Comparison of ENCODE assay signal across 9 mouse cellular contexts in genomic region chr8:119446211-119446989, GRCm38 (mm10). TPM values are rescaled to one million over a fixed set of nuclear protein-coding genes. Genes with fewer than 3 reads are reported as not detected.
A peak's percentile ranks its signal among the peaks of the same experiment; 100 is the strongest.
DNase-seq lines count a peak whose midpoint lies in the region; ATAC-seq lines count a peak whose summit lies in the region.
"Had no signal": no experiment of that assay in that cellular context is flagged by ENCODE, and none has a peak within 500 bp of the region (broad histone marks: within the 10 kb centered on the region; RNA-seq: fewer than 3 reads in every experiment).

Gene Necab2 (plus strand): TSS chr8:119446719.

- WGBS in forebrain, embryonic 13.5 days, result 4% methylated on average over 17 of the region's 52 CpGs
- 3% methylated on average over 26 of the region's 52 CpGs for WGBS in liver, embryonic 16.5 days (ENCODE audit: insufficient replicate concordance)
- 3% methylated on average over 17 of the region's 52 CpGs for WGBS in neural tube, embryonic 14.5 days

- no peaks in the 10 kb centered on the region for H3K36me3 ChIP-seq in forebrain, embryonic 13.5 days (ENCODE audit: poor library complexity, severe bottlenecking)
- peaks cover 11% of the 10 kb centered on the region for H3K36me3 ChIP-seq in liver, embryonic 16.5 days (ENCODE audit: control insufficient read depth, insufficient read depth)
- no peaks in the 10 kb centered on the region for H3K36me3 ChIP-seq in neural tube, embryonic 14.5 days (ENCODE audit: control insufficient read depth, insufficient read depth, low read length)

- no peak within 1 kb of the TSS for H3K27ac ChIP-seq in forebrain, embryonic 13.5 days
- no peak within 1 kb of the TSS for H3K27ac ChIP-seq in liver, embryonic 16.5 days (ENCODE audit: low read length)
- no peak within 1 kb of the TSS for H3K27ac ChIP-seq in neural tube, embryonic 14.5 days (ENCODE audit: low read depth, low read length)

- peaks cover 29% of the 10 kb centered on the region for H3K27me3 ChIP-seq in forebrain, embryonic 13.5 days
- H3K27me3 ChIP-seq in liver, embryonic 16.5 days (ENCODE audit: control insufficient read depth, insufficient read depth, low read depth, low read length), result peaks cover 37% of the 10 kb centered on the region
- H3K27me3 ChIP-seq in neural tube, embryonic 14.5 days (ENCODE audit: control insufficient read depth, insufficient read depth, low read length), result peaks cover 7% of the 10 kb centered on the region; the same call in 1 of the 2 replicates

- intact Hi-C loops in heart, postnatal 10 days (cut with DNase I), result loop anchor here (2.0 kb wide), 1 partner anchor 228 kb away; no protein-coding TSS in a partner anchor

- H3K9ac ChIP-seq in forebrain, embryonic 13.5 days, result peak within 1 kb of the TSS; percentile 74
- no peak within 1 kb of the TSS for H3K9ac ChIP-seq in liver, embryonic 16.5 days (ENCODE audit: low read depth, low read length)
- H3K9ac ChIP-seq in neural tube, embryonic 14.5 days (replicated peaks; ENCODE audit: low read depth, low read length), result peak within 1 kb of the TSS; percentile 70

- peak within 1 kb of the TSS; percentile 88 for H3K4me2 ChIP-seq in forebrain, embryonic 13.5 days
- peak within 1 kb of the TSS; percentile 55 for H3K4me2 ChIP-seq in liver, embryonic 16.5 days (ENCODE audit: low read depth, low read length)
- H3K4me2 ChIP-seq in neural tube, embryonic 14.5 days (ENCODE audit: low read depth, low read length), result peak within 1 kb of the TSS; percentile 76

- peak; percentile 54 for ATAC-seq in forebrain, embryonic 13.5 days
- peak; percentile 44 for ATAC-seq in liver, embryonic 16.5 days (ENCODE audit: low read depth)
- peak; percentile 66 for ATAC-seq in neural tube, embryonic 14.5 days (ENCODE audit: low read depth)

- H3K9me3 ChIP-seq in forebrain, embryonic 13.5 days (replicated peaks), result no peaks in the 10 kb centered on the region
- no peaks in the 10 kb centered on the region for H3K9me3 ChIP-seq in liver, embryonic 16.5 days (replicated peaks; ENCODE audit: control insufficient read depth, low read length)
- H3K9me3 ChIP-seq in neural tube, embryonic 14.5 days (ENCODE audit: control insufficient read depth, low read length), result no peaks in the 10 kb centered on the region

- H3K4me1 ChIP-seq in forebrain, embryonic 13.5 days, result peaks cover 12% of the 10 kb centered on the region; the same call in 1 of the 2 replicates
- no peaks in the 10 kb centered on the region; the same call in 1 of the 2 replicates for H3K4me1 ChIP-seq in liver, embryonic 16.5 days (ENCODE audit: control insufficient read depth, low read depth, low read length)
- H3K4me1 ChIP-seq in neural tube, embryonic 14.5 days (ENCODE audit: control insufficient read depth, insufficient read depth, low read length), result no peaks in the 10 kb centered on the region

- DNase-seq in B cell, adult 2 months, result peak; percentile 86
- DNase-seq in brain, adult 2 months (ENCODE audit: low read depth, low spot score), result peak; percentile 83
- peak; percentile 79 to 89 for DNase-seq in heart, postnatal 10 days
- DNase-seq in layer of hippocampus, adult 11-12 months (ENCODE audit: low spot score), result peak; percentile 93
- DNase-seq in testis, postnatal 14 days (ENCODE audit: low spot score), result peak; percentile 77

- H3K4me3 ChIP-seq in forebrain, embryonic 13.5 days, result peak within 1 kb of the TSS; percentile 67
- H3K4me3 ChIP-seq in liver, embryonic 16.5 days (ENCODE audit: low read depth, low read length), result peak within 1 kb of the TSS; percentile 47
- peak within 1 kb of the TSS; percentile 58 for H3K4me3 ChIP-seq in neural tube, embryonic 14.5 days (ENCODE audit: low read depth, low read length)

RNA-seq across cellular contexts. Expression of gene Necab2, which starts in this region (rescaled TPM):
- 13.3 and 15.3 TPM in 2 replicates for polyA plus RNA-seq in forebrain, embryonic 13.5 days (2015; fragmentation: Nextera tagmentation; extraction: Ambion mirVana)
- total RNA-seq in heart, postnatal 10 days (2021), result not detected
- polyA plus RNA-seq in liver, embryonic 16.5 days (2015; fragmentation: Nextera tagmentation; extraction: Ambion mirVana), result 0.04 TPM in 1 of 2 replicates, not detected in the other
- polyA plus RNA-seq in neural tube, embryonic 14.5 days (2014; fragmentation: Nextera tagmentation; extraction: Ambion mirVana), result 36.5 and 39.6 TPM in 2 replicates
- total RNA-seq: MEL had no signal

Comparison
In these comparisons a context has a peak if more than half of its experiments do, and no peak if none do; other contexts are left out.
1. RNA of gene Necab2 (polyA plus RNA-seq): 36.5 to 39.6 TPM in neural tube, embryonic 14.5 days and 13.3 to 15.3 TPM in forebrain, embryonic 13.5 days; 0.04 TPM in liver, embryonic 16.5 days; every median in the first group is over 10 times any median in the second.
2. Peak in DNase-seq in heart, postnatal 10 days; RNA of the gene not detected or under 1 TPM.
3. Peak in ATAC-seq, H3K4me3 ChIP-seq and H3K4me2 ChIP-seq in liver, embryonic 16.5 days; RNA of the gene not detected or under 1 TPM.
4. Peak in every context shown above with its lines, with median percentiles within 50 percentile points of each other: DNase-seq, ATAC-seq, H3K4me2 ChIP-seq and H3K4me3 ChIP-seq.